Mouse (Mus musculus) testis, postnatal 14 days (tissue): Measurements from ENCODE around the gene P3h4.
A peak's percentile ranks its signal among the peaks of the same experiment; 100 is the strongest.

ENCODE experiments used
- DNase-seq: peaks from one replicate; pipeline ENCODE4 v3.0.0; 2021; ENCODE audit warnings: low spot score

P3h4 gene

GRCm38 (mm10) chr11:100392958-100393357 lies 21.7 kb downstream of the P3h4 start:
- no peak for DNase-seq

DNA sequence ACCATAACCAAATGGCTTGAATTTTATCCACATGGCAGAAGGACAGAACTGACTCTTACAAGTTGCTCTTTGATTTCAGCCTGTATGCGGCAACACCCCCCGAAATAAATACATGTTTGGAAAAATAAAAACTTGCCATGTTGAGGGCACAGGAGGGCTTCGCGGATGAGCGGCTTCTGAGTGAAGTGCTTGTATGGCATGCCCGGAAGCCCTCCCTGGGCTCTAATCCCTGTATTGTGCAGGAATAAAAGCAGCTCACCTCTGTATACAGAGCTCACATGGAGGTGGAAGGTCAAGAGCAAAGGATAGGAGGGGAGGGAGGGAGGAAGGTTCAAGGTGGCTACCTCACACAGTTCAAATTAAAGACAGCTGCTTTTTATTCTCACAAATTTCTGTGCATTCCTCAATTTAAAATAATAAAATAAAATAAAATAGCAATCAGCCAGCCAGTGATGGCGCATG lies 22.7 kb downstream of the P3h4 start:
- DNase-seq: no peak

GRCm38 (mm10) chr11:100391081-100391883 lies 23.4 kb downstream of the P3h4 start:
- DNase-seq: peak; percentile 61

DNA sequence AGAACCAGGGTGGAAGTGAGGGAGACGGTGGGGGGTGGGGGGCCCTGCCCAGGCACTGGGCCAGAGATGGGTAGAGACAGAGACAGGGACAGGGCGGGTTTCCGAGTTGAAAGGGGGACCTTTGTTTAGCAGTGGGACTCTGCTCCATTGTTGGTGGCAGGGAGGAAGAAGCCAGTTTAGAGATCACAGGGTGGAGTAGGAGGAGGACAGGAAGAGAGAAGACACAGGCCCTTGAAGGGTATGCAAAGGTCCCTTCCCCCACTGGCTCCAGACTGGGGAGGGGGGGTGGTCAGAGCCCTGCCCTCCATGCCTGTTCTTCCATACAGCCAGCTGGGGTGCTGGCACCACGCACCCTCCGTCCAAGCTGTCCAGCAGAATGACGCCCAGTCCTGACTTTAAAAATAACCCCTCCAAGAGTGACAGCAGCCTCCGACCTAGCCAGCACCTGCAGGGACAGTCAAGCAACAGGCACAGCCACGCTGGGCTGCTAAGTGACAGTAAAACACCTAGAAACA lies 24.6 kb downstream of the P3h4 start:
- no peak for DNase-seq

- no peak for DNase-seq
Measured at GRCm38 (mm10) chr11:100388588-100388987, 26.0 kb downstream of the P3h4 start.

DNA sequence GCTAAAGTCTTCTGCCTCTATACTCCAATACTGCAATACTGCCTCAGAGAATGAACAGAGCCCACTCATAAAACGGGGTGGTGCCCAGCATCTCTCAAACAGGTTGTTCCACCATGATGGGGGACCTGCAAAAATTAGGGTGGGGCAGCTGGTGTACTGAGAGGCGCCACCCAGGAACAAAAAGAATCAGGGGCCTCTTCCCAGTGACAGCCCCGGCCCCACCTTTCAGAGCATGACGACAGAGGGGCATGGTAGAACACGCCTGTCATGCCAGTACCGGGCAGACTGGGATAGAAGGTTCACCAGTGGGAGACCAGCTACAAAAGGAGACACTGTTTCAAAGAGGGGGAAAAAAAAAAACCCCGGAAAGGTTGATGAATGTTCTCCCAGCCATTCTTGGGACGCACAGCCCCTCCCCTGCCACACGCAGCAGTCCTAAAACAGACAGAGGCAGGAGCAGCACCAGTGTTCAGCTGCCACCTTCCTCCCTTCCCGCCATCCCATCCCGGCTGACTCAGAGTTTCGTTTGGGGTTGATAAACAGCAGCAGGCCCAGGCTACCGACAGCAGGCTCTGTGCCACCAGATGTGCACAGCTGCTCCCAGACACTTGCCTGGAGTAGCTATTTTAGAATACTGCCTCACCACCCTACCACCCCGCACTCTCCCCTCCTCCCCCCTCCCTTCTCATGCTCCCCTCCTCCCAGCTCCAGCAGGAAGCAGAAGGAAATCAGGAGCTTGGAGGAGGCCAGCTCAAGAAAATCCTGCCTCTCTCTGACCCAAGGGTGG lies 26.9 kb downstream of the P3h4 start:
- no peak for DNase-seq

DNA sequence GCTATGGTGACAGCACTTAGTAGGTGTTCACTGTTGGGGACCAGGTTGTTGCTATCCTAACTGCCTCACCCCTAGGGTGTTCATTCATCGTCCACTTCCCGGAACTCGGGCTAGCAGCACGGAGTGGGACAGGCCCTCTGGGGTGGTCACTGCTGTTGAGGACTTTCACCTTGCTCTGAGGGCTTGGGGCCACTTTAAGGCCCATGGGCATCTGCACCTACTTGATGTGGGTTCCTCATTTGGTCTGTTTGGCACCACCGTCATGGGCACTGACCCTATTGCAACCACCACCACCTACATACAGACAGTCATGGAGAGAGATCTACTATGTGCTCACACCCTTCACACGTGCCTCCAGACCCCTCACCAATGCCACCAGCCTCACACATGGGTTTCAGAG lies 27.5 kb downstream of the P3h4 start:
- DNase-seq: no peak

- DNase-seq: no peak
Measured at GRCm38 (mm10) chr11:100386586-100386985, 28.1 kb downstream of the P3h4 start.

GRCm38 (mm10) chr11:100385016-100385415 lies 29.6 kb downstream of the P3h4 start:
- no peak for DNase-seq

DNA sequence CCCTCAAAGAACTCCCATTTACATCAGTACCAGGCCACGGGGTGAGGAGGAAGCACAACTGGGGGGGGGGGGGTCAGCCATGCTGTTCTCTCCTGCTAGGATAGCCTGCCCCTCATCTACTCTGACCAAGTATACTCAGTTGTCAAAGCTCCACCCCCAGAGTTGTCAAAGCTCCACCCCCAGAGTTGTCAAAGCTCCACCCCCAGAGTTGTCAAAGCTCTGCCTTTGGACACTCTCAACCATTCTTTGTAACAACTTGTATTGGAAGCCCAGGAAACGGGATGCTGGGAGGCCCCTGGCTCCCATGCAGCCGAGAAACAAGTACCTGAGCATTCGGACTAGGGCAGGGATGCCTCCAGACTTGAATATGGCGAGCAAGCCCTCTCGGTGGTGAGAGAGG lies 32.0 kb downstream of the P3h4 start:
- DNase-seq: no peak

GRCm38 (mm10) chr11:100379311-100379710 lies 35.3 kb downstream of the P3h4 start:
- no peak for DNase-seq

GRCm38 (mm10) chr11:100378446-100378845 lies 36.2 kb downstream of the P3h4 start:
- no peak for DNase-seq

GRCm38 (mm10) chr11:100377989-100378388 lies 36.6 kb downstream of the P3h4 start:
- DNase-seq: no peak

- no peak for DNase-seq
Measured at GRCm38 (mm10) chr11:100376746-100377389, 37.8 kb downstream of the P3h4 start.

- DNase-seq: no peak
Measured at GRCm38 (mm10) chr11:100376005-100376404, 38.6 kb downstream of the P3h4 start.

- DNase-seq: no peak
Measured at GRCm38 (mm10) chr11:100375127-100375526, 39.5 kb downstream of the P3h4 start.

DNA sequence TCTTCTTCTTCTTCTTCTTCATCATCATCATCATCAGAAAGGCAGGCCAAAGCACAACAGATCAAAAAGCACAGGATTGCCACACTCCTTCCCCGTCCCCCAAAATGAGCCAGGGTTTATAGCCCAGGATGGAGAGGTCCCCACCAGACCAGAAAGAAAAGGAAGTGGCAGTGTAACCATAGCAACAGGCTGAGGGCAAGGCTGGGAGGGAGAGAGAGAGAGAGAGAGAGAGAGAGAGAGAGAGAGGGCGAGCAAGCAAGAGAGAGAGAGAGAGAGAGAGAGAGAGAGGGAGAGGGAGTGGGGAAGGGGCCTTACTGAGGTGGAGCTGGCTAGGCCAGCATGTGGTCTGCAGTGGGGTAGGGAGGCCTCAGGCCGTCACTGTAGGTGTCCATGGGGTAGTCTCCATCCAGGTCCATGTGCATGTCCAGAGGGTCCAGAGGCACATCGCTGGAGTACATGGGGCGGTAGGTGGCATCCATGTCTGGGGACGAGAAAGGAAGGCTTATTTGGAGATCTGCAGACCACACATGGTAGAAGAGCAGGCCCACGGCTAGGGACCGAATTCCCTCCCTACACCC lies 42.6 kb downstream of the P3h4 start:
- no peak for DNase-seq

DNA sequence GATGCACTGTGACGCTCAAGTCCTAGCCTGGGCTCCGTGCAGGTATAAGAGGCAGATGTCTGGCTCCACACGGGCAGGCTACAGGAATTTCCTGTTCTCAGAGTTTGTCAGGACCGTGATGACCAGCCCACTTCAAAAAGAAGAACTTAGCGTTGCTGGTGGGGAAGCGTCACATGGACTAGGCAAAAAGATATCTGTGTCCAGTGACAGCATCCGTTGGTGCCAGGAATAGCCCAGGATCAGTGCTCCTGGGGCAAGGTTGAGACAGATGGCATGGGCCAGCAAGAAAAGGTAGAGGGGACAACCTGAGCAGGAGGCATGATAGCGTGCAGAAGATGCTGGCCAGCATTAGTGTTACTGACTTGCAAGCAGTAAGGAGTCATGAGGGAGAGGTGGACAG lies 44.8 kb downstream of the P3h4 start:
- DNase-seq: no peak

- DNase-seq: no peak
Measured at GRCm38 (mm10) chr11:100369145-100369544, 45.5 kb downstream of the P3h4 start.

GRCm38 (mm10) chr11:100362979-100363562 lies 51.6 kb downstream of the P3h4 start:
- peak; percentile 61 for DNase-seq

DNA sequence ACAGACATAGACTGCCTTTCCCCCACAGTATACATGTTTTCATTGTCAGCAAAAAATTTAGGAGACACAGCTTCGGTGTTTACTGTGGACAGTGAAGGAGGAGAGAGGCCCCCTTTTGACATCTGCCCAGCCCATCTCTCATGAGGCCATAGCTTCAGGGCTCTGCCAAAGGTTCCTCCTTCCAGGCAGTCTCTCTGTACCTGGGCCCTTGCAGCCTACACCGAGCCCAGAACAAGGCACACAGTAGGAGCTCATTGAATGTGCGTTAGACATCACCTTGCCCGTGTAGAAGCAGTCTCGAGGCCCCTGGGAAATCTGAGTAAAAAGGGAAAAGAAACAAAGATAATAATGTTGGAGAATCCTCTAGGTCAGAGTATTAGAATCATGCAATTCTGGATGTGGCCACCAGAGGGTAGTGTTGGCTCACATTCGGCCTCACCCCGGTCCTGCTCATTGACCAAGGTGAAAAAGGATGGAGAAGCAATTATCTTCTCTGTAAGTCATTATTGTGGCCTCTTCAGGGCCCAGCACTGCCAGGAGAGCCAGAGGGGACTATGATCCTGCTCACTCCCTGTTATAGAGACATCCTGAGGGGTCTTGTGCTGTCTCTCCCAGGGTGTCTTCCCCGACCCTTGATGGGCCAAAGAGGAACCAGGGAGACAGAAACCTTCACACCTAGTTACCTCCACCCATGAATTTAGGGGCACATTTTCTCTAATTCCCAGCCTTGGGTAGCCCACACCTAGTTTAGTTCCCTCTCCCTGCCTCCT lies 52.2 kb downstream of the P3h4 start:
- peak; percentile 65 for DNase-seq
